Mouse (Mus musculus) cortical plate, adult 2 months (tissue): ENCODE measurements at regions not wholly inside any gene's neighbourhood (a gene's known extent, or its start where the extent isn't known, plus 50 kb on each side); places are given as distances from the start of the nearest gene placed in this dataset.

Experiments used
- CTCF ChIP-seq: fragments of 200-500 bp; IDR thresholded peaks from 2 replicates; pipeline ENCODE4 v1.5.1; 2011; ENCODE audit warnings: mild to moderate bottlenecking, control low read depth, low read length; ENCODE audit not compliant: insufficient read depth; ENCODE audit errors: extremely low read depth
- POLR2A ChIP-seq: fragments of 200-500 bp; IDR thresholded peaks from 2 replicates; pipeline ENCODE4 v1.6.1; 2011; ENCODE audit warnings: mild to moderate bottlenecking, low read length, control low read depth; ENCODE audit not compliant: insufficient read depth; ENCODE audit errors: extremely low read depth

GRCm38 (mm10) chr6:98107123-98107522 lies 235.4 kb downstream of the Gm765 start:
- TF ChIP-seq CTCF (no peak), POLR2A (no peak)
